Mouse (Mus musculus): ENCODE measurements around the gene Basp1. TPM values are rescaled to one million over a fixed set of nuclear protein-coding genes. Genes with fewer than 3 reads are reported as not detected.
A peak's percentile ranks its signal among the peaks of the same experiment; 100 is the strongest.

The Basp1 gene
- total RNA-seq, 2 experiments from 2014 or later = 598 to 644 TPM

DNA sequence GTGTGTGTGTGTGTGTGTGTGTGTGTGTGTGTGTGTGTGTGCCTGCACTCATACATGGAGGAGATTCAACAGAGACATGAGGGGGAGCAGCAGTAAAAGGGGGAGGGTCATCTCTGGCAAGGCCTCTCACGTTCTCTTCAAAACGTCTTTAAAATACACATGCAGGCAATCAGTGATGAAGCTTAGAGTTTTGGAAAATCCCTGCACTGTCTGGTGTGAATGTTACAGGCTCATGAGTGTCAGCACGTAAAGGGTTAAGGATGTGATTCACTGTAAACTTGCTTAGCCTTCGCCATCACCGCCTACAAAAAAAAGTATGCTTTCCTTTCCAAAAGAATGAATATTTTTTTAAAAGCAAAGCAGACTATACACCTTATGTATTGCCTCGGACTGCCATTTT is 2.8 kb upstream of the Basp1 start:
- no peak for DNase-seq (ENCODE audit: low spot score in 2 of 2)

DNA sequence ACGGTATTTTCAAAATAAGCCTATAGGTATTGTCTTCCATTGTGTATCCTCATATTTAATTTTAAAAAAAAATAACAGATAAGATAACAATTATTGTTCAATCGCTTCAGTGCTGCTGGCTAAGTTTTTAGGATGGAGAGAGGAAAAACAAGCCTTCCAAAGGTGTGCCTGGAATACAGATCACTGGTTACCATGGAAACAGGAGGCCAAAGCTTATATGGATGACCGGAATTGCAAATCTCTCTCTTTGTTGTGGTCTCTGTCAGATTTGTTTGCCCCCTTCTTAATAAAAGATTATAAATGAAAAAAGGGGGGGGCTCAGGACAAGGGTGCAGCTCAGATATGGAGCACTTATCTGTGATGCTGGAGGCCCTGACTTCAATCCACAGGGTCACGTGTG is 2.4 kb upstream of the Basp1 start:
- DNase-seq (ENCODE audit: low spot score in 2 of 2) = no peak

GRCm38 (mm10) chr15:25414747-25415119 is 1.2 kb upstream of the Basp1 start:
- DNase-seq (ENCODE audit: low spot score in 2 of 2) = peak; percentile 88 to 95

GRCm38 (mm10) chr15:25414011-25414746 is 615 bp upstream of the Basp1 start:
- DNase-seq (ENCODE audit: low spot score in 2 of 2) = peak; percentile 58 to 75

DNA sequence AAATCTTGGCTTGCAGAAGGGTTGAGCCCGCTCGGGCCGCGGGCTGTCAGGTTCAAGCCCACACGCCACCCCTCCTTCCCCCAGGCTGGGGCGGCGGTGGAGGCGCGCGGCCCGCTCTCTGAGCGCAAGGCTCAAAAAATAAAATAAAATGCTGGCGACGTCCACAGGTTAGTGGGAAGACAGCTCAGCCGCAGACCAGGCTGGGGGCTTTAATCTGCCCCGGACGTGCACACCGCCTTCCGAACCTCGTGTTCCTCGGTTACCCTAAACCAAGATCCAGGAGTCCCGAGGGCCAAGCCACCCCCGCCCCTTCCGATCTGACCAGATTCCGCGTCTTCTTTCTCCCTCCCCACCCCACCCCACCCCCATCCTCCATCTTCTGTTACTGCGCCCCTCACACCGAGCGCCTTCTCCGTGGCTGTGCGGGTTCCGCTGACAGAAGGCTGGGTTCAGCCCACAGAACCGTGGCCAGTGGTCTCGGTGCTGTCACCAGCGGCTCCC is 753 bp downstream of the Basp1 start:
- DNase-seq (ENCODE audit: low spot score in 2 of 2) = peak in 1 of 2 experiments; percentile 51

GRCm38 (mm10) chr15:25412171-25412641 is 1.4 kb downstream of the Basp1 start:
- DNase-seq (ENCODE audit: low spot score in 2 of 2) = peak; percentile 71 to 86

GRCm38 (mm10) chr15:25411461-25411860 is 2.1 kb downstream of the Basp1 start:
- DNase-seq (ENCODE audit: low spot score in 2 of 2) = no peak

GRCm38 (mm10) chr15:25405926-25406325 is 7.6 kb downstream of the Basp1 start:
- no peak for DNase-seq (ENCODE audit: low spot score in 2 of 2)

DNA sequence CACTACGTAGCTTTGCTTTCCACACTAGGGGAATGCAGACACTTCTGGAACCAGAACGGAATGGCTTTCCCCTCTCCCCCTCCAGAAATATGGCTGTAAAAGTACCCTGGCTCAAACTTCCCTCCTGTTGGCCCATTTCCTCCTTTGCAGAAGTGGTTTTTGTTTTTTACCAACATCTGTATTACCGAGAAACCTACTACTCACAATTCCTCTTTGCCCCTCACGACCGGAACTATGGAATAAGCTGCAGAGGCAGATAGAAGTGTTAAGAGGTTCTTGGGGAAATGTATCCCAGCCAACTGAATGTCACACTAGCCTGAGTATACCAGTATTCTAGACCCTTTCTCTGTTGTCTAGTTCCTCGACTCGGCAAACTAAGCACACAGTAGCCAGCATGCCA is 9.7 kb downstream of the Basp1 start:
- DNase-seq (ENCODE audit: low spot score in 2 of 2) = no peak

DNA sequence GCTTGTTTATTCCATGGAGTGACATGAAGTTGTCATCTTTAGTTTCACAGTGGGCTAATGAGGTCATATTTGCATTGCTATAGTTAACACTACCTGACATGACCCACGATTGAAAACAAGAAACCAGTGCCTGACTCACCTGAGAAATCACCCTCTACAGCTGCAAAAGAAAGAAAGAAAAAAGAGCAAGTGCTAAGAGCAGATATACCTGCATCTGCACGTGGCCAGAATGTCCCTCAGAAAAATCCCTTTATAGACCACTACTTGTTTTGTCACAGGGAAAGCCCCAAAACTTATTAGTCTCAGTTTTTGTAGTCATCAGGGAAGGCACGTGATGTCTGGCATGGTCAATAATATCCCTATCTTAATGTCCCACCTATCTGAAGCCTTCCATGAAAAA is 11.6 kb downstream of the Basp1 start:
- no peak for DNase-seq (ENCODE audit: low spot score in 2 of 2)

DNA sequence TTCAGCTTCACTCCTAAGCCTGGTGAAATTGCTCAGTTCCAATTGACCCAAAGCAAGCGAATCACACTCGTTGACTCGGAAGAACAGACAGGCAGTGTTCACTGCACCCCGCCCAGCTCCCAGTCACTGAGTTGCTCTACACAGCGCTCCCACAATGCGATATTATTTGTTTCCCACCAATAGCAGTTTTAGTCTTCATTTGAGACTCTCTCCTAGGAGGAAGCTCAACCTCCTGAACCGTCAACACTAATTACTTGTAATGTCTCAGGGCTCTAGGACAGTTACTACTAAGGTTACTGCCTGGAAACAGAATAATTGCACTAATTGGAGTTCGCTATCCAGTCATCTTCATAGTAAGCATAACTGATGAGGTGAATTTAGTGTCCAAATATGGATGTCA is 13.3 kb downstream of the Basp1 start:
- no peak for DNase-seq (ENCODE audit: low spot score in 2 of 2)

DNA sequence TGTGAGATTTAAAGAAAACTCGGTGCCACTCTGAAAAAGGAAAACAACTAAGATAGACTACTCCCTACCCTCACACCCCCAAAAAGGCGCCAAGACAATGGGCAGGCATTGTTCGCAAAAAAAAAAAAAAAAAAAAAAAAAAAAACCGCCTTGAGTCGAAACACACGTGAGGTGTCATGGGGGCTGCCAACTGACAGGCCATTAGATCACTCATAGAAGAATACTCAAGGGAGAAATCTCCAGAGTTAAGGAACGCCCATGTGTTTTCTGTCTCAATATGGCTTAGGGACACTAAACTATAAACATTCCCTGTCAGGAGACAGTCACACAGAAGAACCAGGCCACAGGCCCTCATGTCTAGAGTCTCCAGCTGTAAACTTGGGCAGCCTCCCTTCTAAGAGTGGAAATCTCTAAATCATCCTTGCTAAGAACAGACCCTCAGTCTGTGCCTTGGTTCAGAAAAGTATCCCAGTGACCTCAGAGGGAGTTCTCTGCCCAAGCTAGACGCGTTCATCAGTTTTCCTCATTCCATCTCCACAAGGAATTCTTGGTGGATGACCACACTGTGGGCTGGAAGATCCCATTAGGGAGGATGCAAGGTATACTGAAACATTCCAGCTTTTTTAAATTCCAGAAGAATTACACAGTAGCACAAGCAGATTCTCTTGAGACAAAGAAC is 17.5 kb downstream of the Basp1 start:
- no peak for DNase-seq (ENCODE audit: low spot score in 2 of 2)

DNA sequence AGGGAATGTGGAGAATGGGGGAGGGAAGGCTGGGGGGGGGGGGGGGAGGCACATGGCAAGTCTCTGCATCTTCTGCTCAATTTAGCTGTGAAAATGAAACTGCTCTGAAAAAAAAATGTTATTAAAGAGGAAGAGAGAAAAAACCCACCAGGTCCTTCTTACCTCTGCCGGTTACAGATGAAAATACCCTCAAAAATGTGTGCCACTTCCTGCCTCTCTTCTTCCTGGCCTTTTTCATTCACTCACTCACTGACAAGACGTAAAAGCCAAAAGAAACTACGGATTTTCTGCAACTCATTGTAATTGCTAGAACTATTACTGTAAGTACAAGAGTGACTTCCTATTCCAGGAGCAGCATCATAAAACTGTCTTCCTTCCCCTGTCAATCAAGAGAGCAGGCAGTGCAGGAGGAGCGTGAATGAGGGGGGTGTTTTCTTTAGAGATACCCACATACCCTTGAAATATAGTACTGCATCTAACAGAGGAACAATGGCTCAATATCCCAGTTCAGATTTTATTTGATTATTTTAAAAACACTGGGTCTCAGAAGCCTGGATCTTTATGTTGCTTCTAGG is 21.0 kb downstream of the Basp1 start:
- DNase-seq (ENCODE audit: low spot score in 2 of 2) = no peak

GRCm38 (mm10) chr15:25391210-25391609 is 22.4 kb downstream of the Basp1 start:
- no peak for DNase-seq (ENCODE audit: low spot score in 2 of 2)

- no peak for DNase-seq (ENCODE audit: low spot score in 2 of 2)
Measured at GRCm38 (mm10) chr15:25387572-25387971, 26.0 kb downstream of the Basp1 start.

DNA sequence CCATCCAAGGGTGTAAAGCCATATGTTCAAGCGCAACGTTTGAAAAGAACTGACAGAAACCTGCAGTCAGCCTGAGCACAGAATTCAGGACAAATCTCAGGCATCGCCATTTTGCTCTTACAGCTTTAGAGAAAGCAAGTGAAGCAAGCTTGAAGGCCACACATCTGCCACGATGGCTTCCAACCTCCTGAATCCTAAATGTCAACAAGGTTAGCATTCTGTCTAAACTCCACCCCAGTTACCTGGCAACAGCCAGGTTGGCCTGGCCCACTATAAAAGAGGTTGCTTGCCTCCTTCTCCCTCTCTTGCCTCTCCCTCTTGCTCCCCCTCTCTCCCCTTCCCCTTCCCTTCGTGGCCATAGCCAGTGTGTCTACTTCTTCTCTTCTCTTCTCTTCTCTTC is 33.5 kb downstream of the Basp1 start:
- no peak for DNase-seq (ENCODE audit: low spot score in 2 of 2)

DNA sequence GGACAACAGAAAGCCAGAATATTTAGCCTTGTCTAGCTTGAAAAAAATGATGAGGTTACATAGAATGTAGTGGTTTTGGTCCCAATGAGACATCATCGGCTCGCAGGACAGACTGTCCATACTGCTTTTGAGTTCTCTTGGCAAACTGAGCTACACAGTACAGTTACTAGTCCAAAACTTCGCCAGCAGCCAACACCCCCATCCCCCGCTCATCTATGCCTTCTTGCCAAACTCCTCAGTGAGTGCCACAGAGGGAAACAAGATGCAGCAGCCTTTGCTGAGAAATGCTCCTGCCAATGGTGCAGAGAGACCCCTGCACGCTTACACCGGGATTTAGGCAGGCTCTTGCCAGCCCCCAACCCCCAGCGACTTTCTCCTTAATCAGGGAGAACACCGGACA is 34.9 kb downstream of the Basp1 start:
- peak in 1 of 2 experiments; percentile 43 for DNase-seq (ENCODE audit: low spot score in 2 of 2)

DNA sequence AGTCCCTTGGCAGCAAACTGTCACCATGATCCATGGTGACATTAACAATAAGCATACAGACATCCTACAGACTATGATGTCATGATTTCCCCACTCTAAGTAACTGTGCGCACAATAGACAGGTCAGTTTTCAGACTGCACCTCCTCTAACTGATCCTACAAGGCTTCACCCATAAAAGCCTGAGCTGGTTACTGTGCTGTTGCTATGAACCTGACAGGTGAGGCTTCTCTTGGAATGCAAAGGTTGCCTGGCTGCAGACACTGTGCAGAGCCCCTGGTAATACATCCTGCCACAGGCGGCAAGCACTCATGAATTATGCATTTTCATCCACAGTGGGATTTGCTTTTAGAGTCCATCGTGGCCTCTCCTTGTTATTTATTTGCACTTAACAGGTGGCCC is 36.6 kb downstream of the Basp1 start:
- DNase-seq (ENCODE audit: low spot score in 2 of 2) = no peak

DNA sequence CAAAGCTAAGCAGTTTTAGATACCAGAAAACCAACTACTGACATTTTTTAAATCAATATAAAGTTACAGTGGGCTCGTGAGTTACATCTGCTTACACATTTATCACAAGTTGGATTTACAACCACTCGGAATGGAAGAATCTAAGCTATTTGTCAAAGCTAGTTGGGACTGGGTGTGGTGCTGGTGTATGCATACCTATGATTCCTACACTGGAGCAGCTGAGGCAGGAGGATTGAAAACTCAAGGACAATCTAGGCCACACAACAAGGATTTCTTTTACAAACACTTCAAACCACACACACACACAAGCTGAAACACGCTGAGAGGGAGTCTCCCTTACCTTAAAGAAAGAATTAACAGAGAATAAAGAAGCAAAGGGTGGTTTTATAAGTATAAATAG is 40.1 kb downstream of the Basp1 start:
- no peak for DNase-seq (ENCODE audit: low spot score in 2 of 2)

GRCm38 (mm10) chr15:25369522-25369921 is 44.0 kb downstream of the Basp1 start:
- DNase-seq (ENCODE audit: low spot score in 2 of 2) = no peak

- no peak for DNase-seq (ENCODE audit: low spot score in 2 of 2)
Measured at GRCm38 (mm10) chr15:25365503-25365902, 48.1 kb downstream of the Basp1 start.

DNA sequence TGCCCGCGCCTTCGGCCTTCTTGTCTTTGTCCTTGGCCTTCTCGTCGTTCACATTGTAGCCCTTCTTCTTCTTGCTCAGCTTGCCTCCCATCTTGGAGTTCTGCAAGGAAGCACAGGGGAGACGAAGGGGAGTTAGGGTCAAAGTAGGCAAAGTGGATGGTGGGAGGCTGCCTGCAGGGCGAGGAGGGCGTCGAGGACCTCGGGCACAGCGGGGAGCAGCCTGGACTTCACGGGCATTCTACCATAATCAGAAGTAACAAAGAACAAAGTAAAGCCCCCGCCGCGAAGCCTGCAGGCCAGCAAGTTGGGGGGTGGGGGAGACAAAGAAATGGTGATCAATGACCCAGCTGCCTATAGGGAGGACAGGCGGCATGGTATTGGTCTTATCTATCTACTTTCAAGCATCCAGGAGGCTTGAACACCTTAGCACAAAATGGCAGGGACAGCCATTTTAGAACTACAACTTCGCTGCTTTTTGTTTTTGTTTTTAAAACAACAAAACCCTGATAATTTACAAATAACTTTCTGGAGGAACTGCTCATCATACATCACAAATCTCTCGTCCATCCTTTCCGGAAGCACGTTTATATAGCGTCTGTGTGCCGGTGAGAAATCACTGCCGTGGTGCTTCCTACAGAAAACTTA is 48.6 kb downstream of the Basp1 start:
- DNase-seq (ENCODE audit: low spot score in 2 of 2) = no peak
